Mouse (Mus musculus) adrenal gland, postnatal 36 days (tissue): ENCODE data around the gene Ngef. TPM values are rescaled to one million over a fixed set of nuclear protein-coding genes. Genes with fewer than 3 reads are reported as not detected.
"Not testable (repeated sequence)": the region's sequence is repeated elsewhere in the genome, so short reads cannot be mapped to it uniquely, and the experiment has no call there.

ENCODE experiments used
- DNase-seq, 2 experiments: peaks; one replicate each; pipeline ENCODE4 v3.0.0; 2021; ENCODE audit warnings: mixed read lengths in 1 of 2
- total RNA-seq, 2 experiments: library from RNA; stranded (reverse); gene quantifications; 2 replicates each; pipeline ENCODE4 v1.2.3; 2021

Gene Ngef
- total RNA-seq, 2 experiments from 2014 or later: 0.23 to 1.1 TPM

DNA sequence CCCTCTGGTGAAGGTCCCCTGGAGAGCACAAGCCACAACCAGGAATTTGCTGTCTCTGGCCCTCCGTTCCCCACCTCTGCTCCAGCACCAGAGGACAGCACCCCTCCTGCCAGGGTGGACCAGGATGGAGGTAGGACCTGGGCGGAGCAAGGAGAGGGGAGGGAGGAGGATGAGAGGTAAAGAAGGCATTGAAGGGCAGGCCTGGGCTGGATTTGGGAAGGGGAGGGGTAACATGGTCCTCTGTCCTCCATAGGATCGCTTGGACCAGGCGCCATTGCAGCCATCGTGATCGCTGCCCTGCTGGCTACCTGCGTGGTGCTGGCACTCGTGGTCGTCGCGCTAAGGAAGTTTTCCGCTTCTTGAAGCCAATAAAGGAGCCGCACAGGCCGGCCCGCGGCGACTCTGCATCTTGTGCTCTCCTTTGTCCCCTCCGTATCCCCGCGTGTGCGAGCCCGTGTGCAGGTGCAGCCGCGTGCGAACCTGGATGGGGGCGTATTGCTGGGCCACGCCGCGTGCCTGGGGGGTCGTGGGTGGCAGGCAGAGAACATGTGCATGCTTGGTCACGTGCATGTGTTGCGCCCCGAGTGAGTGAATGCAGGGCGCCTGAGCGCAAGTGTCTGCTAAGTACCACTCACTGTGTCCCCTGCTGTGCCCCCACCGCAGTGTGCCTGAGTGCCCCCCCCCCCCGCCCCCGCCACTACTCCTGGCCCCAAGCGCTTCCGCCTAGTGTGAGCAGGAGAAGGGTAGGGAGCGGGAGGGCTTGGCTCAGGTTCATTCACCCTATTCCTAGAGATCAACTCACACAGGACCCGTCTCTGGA lies 98.4 kb downstream of the Ngef start:
- DNase-seq: no peak

DNA sequence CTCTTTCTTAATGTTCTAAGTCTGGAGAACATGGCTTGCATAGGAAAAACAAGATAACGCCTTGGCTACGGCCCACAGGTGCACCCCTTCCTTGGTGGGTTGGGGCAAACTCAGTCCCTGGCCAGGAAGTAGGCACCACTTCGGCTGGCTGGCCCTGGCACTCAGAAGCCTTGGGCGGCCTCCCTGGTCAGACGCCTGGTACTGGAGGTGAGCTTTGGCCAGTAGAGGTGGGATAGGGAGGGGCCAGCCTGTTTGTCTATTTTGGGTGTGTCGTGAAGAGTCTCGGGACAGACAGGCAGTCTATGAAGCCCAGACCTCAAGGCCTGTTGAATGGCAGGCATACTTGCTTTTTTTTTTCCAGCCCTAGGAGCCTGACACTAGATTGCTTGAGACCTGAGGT lies 101.1 kb downstream of the Ngef start:
- DNase-seq: peak in 1 of 2 experiments; percentile 16

DNA sequence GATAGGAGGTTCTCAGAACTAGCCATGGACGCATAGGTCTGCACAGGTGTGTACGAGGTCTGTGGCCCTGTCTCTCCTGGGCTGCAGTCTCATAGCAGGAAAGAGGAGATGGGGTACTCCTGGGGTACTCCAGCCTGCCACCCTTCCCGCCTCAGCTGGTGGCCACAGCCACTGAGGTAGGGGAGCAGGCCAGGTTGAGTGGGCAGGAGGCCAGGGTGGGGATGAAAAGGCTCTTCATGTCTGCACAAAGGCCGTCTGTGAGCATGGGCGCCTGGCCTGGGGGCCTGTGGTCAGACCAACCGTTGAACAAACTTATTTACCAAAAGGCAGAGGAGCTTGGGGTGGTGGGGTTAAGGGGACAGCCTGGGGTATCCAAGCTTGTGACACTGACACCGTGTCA lies 101.8 kb downstream of the Ngef start:
- no peak for DNase-seq

DNA sequence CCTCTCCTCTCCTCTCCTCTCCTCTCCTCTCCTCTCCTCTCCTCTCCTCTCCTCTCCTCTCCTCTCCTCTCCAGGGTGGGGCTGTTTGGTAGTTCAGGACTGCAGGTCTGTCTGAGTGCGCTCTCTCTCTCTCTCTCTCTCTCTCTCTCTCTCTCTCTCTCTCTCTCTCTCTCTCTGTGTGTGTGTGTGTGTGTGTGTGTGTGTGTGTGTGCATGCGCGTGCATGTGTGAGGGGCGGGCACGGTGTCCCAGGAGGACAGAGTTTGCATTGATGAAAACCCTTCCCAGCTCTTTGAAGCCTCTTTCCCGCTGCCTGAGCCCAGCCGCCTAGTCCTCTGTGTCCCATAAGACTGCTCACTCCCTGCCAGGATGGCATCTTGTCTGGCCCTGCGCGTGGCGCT lies 103.7 kb downstream of the Ngef start, which contains the start of gene Snorc:
Gene Snorc, plus strand, starts transcription at position 301 of the 400 bp plus-strand sequence.
- not testable (repeated sequence) for DNase-seq

DNA sequence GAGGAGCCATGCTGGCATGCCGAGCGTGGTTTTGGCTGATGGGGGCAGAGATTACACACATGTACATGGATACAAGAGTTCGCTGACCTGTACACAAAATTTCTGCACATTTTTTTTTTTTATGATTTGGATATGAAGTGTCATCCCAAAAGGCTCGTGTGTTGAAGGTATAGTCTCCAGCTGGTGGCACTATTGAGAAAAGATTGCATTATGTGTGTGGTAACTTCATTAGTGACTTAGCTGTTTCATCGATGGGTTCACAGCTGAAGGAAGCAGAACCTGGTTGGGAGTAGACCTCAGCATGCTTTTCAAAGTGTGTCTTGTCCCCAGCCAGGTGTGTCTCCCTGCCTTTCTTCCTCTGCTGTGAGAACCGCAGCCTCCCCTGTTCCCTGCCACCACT lies 105.3 kb downstream of the Ngef start:
- no peak for DNase-seq

DNA sequence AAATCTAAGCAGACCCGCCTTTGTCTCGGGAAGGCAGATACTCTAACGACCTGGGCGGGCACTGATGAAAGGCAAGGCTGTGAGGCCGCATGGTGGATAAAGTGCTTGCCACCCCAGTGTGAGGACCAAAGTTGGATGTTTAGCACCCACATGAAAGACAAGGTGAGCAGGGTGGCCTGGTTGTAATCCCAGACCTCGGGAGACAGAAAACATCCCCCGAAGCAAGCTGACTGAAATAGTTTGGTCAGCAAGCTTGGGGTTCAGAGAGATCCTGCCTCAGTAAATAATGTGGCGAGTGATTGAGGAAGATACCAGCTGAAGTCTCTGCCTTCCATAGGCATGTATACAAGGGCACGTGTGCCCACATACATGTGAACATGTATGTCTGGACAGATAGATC lies 106.2 kb downstream of the Ngef start:
- no peak for DNase-seq

DNA sequence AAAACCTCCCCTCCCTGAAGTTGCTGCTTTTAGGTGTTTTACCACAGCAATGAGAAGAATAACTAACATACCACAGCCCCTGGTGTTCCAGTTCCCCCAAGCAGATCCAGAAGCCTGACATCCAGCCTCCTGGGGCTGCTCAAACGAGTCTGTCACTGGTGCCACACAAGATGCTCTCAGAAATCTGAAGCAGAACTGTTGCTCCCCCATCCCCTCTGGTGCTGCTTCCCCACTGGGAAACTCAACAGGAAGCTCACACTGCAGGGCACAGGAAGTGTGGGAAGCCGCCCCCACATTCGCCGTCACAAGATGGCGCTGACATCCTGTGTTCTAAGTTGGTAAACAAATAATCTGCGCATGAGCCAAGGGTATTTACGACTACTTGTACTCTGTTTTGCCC lies 113.8 kb downstream of the Ngef start:
- DNase-seq: not testable (repeated sequence)

DNA sequence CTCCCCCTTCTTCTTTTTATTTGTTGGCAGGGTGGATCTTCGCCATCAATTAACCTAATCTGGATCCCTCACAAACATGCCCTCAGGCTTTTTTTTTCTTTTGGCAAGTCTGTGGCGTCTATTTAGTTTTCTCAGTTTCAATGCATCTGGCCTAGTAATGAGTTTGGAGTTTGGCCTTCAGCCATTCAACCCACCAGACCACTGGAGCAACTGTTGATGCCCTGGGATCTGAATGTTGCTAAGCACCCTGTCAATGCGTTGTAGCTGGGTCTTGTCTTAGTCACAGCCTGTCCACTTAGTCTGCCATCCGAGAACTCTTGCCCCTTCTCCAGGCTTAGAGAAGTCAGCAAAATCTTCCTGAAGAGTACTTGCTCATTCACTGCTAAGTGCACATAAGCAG lies 115.6 kb downstream of the Ngef start:
- no peak for DNase-seq

DNA sequence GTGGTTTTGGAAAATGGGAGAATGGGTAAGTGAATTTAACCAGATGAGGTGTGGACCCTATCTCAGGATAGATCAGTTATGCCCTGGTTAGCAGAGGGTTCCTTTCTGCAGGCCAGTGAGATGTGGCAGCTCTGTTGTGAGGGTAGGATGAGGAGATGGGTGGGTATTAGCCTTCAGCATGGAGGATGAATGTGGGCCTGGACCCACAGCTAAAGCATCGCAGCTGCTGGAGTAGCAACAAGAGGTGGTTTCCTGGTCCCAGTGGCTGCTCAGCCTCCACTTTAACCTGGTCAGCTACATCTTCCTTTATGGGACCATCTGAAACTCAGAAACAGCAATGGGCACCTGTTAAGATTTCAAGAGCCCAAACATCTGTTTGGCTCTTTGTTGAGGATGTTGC lies 117.2 kb downstream of the Ngef start:
- DNase-seq: no peak

DNA sequence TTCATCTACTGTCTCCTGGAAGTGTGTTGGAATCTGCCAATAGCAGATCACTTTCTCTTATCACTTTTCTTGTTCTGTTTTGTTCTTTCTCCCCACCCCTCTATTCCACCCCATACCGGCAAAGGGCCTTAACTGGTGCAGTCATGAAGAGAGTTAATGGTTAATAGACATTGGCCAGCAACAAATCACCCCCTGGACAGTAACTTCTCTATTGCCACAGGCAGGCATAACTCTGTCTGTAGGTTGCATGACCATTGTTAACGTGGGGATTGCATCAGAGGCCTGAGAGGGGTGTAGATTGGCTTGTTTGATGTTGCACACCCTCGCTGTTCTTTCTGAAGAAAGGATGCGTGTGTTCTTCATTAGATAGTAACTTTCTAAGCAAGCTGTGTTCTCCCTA lies 124.2 kb downstream of the Ngef start:
- DNase-seq: no peak

DNA sequence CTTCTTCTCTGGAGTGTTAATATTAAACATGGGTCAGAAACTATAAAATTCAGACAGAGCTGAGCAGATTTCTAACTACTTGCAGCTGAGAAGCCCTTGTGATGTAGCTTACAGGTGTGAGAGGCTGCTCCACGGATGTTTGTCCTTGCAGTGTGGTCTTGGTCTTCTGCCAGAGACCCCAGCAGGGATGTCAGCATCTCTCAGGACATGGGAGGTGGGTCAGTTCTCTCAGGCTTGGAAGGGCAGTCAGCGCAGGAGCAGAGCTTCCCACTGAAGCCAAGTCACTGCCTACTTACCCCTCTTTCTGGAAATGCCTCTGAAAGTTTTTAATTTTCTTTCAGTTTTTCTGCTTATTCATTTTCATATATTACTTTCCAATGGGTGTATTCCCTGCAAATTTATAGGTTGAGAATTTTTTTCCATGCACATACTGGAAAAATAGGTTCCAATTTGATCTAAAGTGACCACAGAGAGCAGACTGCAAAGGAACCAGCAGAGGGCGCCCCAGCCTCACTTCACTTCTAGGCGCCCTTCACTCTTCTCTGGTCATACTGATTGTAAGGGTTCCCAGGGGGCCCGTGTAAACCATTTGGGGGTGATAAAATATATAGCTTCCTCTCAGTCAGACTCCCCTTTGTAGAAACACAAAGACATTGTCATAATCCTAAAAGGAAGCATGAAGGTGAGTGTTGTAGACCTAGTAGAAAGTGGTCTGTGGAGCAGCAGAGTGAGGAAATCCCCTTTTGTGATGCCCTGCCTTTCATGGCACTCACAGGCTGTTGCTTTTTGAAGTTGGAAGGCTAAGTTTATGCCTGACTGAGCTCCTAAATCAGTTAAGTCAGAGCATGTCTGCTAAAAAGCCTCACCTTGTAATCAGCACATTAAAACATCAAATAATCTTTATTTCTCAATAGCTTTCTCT lies 126.2 kb downstream of the Ngef start:
- DNase-seq: peak; percentile 56 to 71

DNA sequence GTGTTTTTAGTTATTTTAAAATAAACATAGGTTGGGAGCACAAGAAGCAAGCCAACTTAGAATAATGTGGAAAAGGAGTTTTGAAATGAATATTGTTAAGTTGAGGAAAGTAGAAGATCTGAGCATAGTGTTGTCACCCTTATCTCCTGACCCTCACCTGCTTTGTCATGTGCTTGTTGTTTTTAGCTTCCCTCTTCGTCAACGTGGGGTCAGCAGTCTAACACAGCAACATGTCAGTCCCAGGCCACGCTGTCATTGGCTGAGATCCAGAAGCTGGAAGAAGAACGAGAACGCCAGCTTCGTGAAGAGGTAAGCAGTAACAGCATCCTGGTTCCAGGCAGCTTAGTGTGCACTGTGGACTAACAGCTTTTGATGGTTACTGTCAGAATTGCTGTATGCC lies 137.1 kb downstream of the Ngef start:
- no peak for DNase-seq

DNA sequence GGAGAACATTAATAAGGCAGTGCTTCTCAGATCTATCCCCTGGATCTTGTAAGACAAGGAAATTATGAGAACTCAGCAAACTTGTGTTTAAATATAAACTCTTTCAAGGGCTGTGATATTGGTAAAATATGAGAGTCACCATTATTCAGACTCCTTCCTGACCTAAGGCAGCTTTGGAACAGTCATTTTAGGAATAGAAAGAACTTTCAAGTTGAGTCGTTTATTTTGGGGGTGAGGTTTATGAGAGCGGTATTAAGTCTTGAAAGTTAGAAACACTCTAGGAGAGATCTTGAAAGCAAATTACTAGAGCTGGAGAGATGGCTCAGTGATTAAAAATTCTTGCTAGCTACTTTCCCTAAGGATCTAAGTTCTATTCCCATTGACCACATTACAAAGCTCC lies 138.5 kb downstream of the Ngef start:
- no peak for DNase-seq

Other genes with a start within 250 kb of the Ngef start
- gene Gigyf2, start 246.9 kb downstream of the Ngef start, total RNA-seq: 10 to 100 TPM; 88.7 to 92.7 TPM
- not detected for gene Kcnj13, start 179.1 kb downstream of the Ngef start, total RNA-seq
- not detected for gene Snorc, start 103.6 kb downstream of the Ngef start, total RNA-seq
- not detected for gene Neu2, start 64.0 kb downstream of the Ngef start, total RNA-seq
- 10 to 100 TPM; 16.9 to 22.2 TPM for gene Inpp5d, start 46.4 kb upstream of the Ngef start, total RNA-seq
- gene Atg16l1, start 182.0 kb upstream of the Ngef start, total RNA-seq: 10 to 100 TPM; 31.8 to 33.2 TPM
- 1 to 10 TPM; 1.5 to 3.3 TPM for gene Sag, start 229.8 kb upstream of the Ngef start, total RNA-seq